Mouse (Mus musculus) activated CD4-positive, CD25-positive, alpha-beta regulatory T cell (primary cell): ENCODE results near the gene Mettl23. TPM values are rescaled to one million over a fixed set of nuclear protein-coding genes. Genes with fewer than 3 reads are reported as not detected.

Experiments used
- polyA plus RNA-seq, 2 experiments: library from polyadenylated mRNA; unstranded; fragments of 100-300 nt; shearing (Covaris generic); gene quantifications; one replicate each; pipeline ENCODE4 v1.2.1; 2017

Gene Mettl23
- polyA plus RNA-seq, result 100 to 1,000 TPM; 199 to 221 TPM

GRCm38 (mm10) chr11:116843261-116844233 is at the start of gene Mettl23, which contains the start of gene Jmjd6:
TSS of gene Mettl23 (plus strand) at chr11:116843278.
TSS of gene Jmjd6 (minus strand) at chr11:116843449.

DNA sequence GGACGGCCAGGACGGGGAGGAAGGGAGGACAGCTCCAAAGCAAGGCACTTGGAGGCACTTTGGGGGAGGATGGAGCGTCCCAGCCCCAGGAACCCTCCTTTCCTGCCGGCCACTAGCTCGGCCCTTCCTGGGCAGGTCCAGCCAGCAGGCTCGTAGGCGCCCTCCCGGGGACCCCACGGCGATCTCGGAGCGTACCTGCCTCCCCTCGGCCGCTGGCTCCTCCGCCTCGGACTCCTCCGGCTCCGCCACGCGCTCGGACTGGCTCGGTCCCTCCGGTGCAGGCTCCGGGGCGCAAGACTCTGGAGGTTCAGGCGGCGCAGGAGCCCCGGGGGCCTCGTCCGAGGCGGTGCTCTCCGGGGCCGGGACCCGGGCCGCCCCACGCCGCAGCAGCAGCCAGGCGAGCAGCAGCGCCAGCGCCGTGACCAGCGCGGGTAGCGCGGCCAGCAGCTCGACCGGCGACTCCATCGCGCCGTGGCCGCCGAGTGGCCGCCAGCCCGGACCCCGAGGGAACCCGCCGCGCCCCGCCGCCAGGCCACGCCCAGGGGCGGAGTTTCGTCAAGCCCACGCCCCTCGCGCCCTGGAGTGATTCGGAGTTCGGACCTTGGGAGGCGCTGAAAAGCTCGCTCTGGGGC is 15.4 kb upstream of the Mettl23 start, which contains the start of gene Mxra7:
Gene Mxra7, minus strand, starts transcription at position 513 of the 632 bp plus-strand sequence.

GRCm38 (mm10) chr11:116852291-116852890 is 9.3 kb downstream of the Mettl23 start, which contains the start of gene Mfsd11:
TSS of gene Mfsd11 (plus strand) at chr11:116852440.

DNA sequence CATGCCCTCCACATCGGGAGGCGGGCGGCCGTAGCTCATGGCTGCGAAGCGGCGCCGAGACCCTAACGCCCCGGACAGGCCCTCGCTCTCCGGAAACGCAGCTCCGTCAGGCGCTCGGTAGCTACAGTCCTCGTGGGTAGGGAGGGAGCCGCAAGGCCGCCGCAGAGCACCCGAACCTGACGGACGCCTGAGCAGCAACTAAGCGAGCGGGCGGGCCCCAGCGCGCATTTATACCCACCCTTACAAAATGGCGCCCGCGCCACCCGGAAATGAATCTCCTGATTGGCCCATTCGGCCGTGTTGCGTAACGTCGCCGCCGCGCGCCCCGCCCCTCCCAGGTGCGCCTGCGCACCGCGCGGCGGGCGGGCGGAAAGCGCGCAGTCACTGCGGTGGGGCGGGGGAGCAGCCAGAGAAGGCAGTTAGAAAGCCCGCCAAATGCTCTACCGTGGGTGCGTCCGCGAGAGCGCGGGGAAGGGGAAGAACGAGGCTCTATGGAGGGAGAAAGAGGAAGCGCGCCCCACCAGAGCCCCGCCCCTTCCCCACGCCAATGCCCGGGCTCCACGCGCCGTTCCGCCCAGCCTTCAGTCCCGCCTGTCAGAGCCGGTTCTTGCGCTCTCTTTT is 9.9 kb downstream of the Mettl23 start, which contains the start of gene Srsf2:
Gene Srsf2, minus strand, starts transcription at position 204 of the 621 bp plus-strand sequence.

Other genes starting within 250 kb of the Mettl23 start
- 10 to 100 TPM in 1 of 2 experiments, 1 to 10 TPM in 1; 8.6 to 18.0 TPM for gene Rhbdf2, start 216.3 kb upstream of the Mettl23 start, polyA plus RNA-seq
- gene Prcd, start 189.7 kb upstream of the Mettl23 start, polyA plus RNA-seq, result not detected
- under 1 TPM; 0.18 to 0.38 TPM for gene Cygb, start 189.0 kb upstream of the Mettl23 start, polyA plus RNA-seq
- gene St6galnac1, start 67.8 kb upstream of the Mettl23 start, polyA plus RNA-seq, result 1 to 10 TPM in 1 of 2 experiments, not detected in 1; 1.2 TPM
- under 1 TPM in 1 of 2 experiments, not detected in 1; 0.30 TPM for gene Mxra7, start 15.2 kb upstream of the Mettl23 start, polyA plus RNA-seq
- 10 to 100 TPM; 59.5 to 75.9 TPM for gene Jmjd6, start 171 bp downstream of the Mettl23 start, polyA plus RNA-seq
- gene Mfsd11, start 9.2 kb downstream of the Mettl23 start, polyA plus RNA-seq, result 10 to 100 TPM; 16.6 to 29.2 TPM
- gene Srsf2, start 9.8 kb downstream of the Mettl23 start, polyA plus RNA-seq, result 100 to 1,000 TPM; 392 to 409 TPM
- not detected for gene Mgat5b, start 75.6 kb downstream of the Mettl23 start, polyA plus RNA-seq